Mouse (Mus musculus) T-helper 17 cell (primary cell): ENCODE measurements around the gene Apopt1.

Experiments
- in situ Hi-C, 2 experiments: fragments of 300-600 bp; cut with MboI, MseI; formaldehyde crosslinking; loops; 1 replicate in 1 of 2; 2 replicates in 1 of 2; pipeline ENCODE4 v1.15.1; 2025; ENCODE audit warnings: high pct_unique_total_duplicates in 2 of 2

The Apopt1 gene

DNA sequence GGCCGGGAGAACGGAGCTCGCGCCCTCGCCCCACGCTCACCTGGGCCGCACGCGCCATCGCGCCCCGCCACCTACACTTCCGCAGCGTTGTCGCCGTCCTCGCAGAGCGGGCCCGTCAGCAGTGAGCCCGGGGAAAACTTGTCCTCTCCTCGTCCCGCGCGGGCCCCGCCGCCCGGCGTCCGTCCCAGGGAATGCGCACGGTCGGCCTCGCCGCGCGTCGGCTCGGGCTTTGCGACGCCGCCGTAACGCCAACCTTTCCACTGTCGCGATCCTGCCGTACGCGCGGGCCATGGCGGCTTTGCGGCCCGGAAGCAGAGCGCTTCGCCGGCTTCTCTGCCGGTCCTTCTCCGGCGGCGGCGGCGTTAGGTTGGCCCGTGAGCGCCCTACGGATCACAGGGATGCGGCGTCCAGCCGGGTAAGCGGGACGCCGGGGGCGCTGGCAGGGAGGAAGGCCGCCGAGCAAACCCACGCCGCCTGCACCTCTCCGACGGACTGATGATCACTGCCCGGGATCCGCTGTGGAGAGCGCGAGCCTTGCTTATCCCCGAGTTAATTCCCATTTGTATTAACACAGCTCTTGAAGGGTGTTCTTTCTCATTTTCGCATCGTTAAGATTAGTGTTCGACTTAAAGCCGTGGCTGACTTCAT is at the start of gene Apopt1, which contains the start of gene Bag5:
Apopt1 (plus strand) TSS at position 258 of the 648 bp plus-strand sequence.
Bag5 (minus strand) TSS at position 254 of the 648 bp plus-strand sequence.
- in situ Hi-C loops = loop anchor here in 1 of 2 experiments (10.0 kb wide), 1 partner anchor 48 kb away; no protein-coding TSS in a partner anchor

DNA sequence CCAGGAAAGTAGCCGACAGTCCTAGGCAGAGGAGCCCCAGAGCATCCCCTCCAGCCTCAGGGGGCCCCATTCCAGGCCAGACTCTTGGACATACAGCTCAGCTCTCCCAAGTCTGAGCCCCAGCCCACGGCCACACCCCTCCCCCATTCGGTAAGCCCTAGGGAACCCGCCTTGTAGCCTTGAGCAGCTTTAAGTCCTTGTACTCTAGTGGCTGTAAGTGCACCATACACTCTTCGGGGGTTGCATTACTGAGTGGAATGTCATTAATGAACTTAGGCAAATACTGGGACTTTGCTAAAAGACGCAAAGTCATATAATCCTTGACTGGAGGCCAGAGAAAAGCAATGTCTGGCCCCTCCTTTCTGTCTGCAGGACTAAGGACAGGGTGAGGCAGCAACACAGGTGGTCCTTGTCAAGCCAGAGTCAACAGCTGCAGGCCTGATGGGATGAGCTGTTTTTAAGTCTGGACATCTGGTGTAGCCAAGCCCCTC is 48.9 kb upstream of the Apopt1 start:
- in situ Hi-C loops = loop anchor here in 1 of 2 experiments (10.0 kb wide), 1 partner anchor 51 kb away; the partner anchor contains the start of genes Apopt1 and Bag5

DNA sequence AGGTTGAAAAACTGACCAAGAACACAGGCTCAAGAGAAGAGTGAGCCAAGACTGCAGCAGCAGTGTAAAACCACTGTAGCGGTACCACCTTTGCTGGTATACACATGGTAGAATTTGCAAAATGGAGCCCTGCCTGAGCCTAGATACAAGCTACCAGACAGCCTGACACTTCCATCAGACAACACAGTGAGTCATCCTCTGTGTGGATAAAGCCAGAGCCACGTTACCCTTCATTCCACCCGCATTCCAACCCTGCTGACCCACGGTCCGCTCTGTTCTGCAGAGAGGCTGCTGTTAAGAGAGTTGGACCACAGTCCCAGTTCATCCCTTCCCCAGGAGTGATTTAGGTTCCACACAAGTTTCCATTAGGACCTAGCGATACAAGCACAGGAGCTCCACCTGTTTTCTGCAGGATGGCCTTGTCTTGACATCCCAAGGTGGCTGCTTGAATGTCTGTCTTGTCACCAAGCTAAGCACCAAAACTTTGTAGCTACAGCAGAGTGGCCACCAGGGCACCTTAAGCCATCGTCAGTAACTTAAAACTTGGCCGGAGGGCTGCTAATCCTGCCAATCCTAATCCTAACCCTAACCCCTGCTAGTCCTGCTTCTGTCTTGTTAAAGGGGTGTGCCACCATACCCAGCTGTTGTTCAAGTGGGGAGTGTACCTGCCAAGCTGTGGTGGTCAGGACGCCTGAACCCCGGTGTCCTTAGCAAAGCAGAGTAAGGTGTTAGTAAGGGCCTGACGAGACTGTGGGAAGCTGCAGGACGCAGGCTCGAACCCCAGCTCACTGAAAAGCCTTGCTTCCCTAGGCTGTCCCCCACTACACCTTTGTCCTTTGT is 47.8 kb upstream of the Apopt1 start:
- in situ Hi-C loops = loop anchor here in 1 of 2 experiments (5.0 to 10.0 kb wide), 2 partner anchors 50 to 67 kb away; partner anchors contain the start of genes Apopt1 and Bag5

DNA sequence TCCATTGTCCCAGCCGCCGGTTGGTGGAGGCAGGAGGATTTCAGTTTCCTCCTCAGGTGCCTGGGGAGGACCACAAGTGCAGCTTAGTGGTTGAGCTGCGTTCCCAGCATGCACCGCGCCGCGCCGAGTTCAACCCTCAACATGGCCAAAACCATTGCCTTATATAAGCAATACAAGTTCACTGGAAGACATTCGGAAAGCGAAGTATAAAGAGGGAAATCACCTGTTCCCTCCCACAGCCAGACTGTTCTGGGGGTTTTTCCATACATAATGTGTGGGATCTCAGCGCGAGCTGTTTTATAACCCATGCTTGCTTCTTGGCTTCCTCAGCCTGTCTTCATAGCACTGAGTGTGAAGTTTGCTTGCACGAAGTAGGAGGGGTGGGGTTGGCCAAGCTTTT is 46.7 kb upstream of the Apopt1 start:
- in situ Hi-C loops = loop anchor here in 1 of 2 experiments (5.0 to 10.0 kb wide), 2 partner anchors 48 to 66 kb away; partner anchors contain the start of genes Apopt1 and Bag5

DNA sequence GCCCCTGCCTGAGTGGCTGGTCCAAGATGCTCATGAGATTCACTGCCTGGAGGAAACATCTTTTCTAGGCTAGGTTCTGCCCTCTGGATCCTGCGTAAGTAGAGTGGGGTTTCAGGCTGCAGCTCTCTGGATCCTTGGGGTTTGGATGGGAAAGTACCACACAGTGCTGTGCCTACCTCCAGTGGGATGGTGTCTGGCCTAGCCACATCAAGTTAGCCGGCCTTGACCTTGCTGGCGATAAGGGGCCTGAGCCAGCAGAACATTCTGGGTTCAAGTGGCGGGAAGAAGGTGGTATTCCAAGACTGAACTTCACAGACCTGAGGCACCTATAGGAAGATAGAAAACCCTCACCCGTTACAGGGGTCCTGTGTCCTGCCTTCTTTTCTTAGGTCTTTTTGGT is 45.6 kb upstream of the Apopt1 start:
- in situ Hi-C loops = loop anchor here in 1 of 2 experiments (5.0 to 10.0 kb wide), 2 partner anchors 47 to 65 kb away; partner anchors contain the start of genes Apopt1 and Bag5

DNA sequence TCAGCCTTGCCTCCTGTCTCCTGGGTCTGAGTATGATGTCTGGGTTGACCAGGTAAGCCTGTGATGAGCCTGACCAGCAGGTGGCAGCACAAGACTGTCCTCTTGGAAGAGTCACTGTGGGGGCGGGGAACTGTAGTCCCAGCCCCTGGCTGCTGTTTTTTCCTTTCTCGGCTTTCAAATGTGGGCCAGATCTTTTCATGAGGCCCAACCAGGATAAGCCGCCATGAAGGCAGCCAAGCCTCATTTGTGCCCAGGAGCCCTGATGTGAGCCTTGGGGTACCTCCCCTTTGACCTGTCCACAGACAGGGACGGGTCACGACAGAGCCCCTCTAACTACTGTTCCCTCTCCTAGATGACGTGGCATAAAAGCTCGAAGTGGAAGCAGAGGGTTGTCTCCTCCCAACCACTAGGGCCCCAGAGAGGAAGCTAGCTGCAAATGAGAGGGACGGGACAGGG is 44.6 kb upstream of the Apopt1 start:
- in situ Hi-C loops = loop anchor here in 1 of 2 experiments (5.0 to 10.0 kb wide), 2 partner anchors 46 to 64 kb away; partner anchors contain the start of genes Apopt1 and Bag5

DNA sequence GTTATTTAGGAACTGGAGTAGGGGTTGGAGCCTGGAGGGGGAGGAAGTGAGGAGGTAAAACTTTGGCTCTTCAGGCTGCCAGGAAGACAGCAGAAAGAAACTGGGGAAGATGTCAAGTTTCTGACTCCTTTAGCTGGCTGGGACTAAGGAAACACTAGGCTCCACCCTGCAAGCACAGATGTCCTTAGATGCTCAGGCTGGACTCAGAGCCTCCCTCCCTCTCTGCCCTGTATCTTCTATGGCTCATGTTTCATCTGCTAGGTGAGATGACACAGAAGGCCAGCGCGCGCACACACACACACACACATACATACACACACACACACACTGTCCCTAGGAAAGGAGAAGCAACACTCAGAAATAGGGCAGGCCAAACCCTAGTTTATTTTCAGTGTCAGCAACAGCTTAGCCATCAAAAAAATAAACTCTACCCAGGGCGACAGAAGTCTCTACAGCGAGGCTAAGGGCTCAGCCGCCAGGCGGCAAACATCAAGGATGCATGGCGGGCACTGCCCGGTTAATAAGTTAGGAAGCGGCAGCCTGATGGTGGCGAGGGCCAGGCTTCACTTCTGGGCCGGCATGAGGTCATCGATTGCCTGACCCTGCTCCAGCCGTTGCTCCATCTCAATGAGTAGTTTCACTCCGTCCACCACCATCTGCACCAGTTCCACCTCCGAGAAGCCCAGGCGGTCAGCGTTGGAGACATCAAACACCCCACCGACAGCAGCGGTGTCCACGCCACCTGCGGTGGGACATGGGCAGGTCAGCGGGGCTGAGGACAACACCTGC is 43.9 kb upstream of the Apopt1 start:
- in situ Hi-C loops = loop anchor here in 1 of 2 experiments (5.0 to 10.0 kb wide), 2 partner anchors 46 to 63 kb away; partner anchors contain the start of genes Apopt1 and Bag5

DNA sequence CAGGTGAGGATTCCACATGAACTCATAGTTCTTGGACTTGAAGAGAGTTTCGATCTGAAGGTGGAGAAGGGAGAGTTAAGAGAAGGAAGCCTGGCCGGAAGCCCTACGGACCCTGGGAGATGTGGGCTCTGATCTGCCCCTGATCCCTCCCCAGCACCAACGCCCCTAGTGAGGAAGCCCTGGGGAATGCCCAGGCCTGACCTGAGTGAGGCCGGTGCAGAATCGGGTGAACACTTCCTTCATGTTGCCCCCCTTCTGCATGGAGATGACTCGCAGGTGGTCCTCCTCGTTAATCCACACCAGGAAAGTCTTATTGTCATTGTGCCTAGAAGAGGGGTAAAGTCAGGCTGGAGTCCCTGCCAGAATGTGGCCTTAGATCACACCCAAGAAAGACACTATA is 43.1 kb upstream of the Apopt1 start:
- in situ Hi-C loops = loop anchor here in 1 of 2 experiments (5.0 to 10.0 kb wide), 2 partner anchors 45 to 62 kb away; partner anchors contain the start of genes Apopt1 and Bag5

DNA sequence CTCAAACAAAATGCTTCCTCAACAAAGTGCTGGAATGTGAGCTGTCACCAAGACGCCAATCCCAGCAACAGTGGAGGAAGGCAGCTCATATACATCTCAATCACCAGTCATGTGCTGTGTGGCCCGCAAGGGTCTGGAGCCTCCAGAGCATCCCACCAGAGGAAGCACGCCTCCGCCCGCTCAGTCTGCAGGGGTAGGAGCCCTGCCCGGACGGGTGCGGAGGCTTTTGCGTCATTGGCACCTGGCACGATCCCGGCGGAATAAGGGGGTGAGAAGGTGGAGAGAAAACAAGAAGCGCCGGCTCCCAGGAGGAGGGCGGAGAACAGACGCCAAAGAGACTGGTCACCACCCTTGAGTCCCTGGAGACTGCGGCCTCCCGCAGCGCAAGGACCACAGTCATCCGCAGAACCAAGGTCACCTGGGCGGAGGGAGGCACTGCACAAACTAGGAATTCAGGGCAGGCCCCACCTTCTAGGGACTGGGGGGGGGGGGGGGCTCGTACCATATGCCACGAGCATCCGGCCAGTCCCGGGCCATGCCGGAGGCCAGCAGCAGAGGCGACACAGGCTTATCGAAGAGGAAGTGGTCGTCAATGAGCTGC is 42.6 kb upstream of the Apopt1 start:
- in situ Hi-C loops = no loop called here

DNA sequence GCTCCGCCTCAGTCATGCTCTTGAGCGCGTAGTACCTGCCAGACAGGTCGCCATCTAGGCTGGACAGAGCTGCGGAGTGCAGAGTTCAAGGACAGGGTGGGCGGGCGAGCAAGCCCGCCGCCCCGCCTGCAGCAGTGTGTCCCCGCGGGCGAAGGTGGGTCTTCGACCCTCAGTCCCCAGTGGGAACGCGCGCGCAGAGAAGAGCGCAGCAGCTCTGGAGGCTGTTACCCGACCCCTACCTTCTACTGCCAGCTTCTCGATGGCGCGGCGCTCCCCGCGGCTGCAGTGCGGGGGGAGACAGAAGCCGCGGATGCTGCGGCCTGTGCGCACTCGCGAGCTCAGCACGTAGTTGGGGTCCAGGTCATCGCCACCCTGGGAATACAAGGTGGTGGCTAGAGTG is 42.1 kb upstream of the Apopt1 start:
- in situ Hi-C loops = no loop called here

DNA sequence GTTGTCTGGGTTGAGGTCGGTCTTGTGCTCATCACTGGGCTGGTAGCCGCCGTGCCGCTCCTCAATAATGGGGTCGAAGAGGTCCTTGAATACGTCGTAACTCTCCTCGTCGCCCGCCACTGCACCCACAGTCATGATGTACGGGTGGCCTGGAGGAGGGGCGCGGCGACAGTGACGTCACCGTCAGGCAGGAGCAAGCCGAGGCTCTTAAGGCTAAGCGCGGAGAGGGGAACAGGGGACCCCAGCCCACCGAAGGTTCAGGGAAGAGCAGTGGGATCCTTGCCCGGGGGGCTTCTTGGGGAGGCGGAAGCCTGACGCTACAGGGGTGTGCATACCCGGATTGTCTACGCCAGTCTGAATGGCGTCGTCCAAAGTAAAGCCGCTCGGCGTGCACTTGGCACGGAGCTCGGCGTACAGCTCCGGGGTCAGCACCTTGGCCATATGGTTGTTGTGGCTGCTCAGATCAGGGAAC is 41.6 kb upstream of the Apopt1 start:
- in situ Hi-C loops = no loop called here

DNA sequence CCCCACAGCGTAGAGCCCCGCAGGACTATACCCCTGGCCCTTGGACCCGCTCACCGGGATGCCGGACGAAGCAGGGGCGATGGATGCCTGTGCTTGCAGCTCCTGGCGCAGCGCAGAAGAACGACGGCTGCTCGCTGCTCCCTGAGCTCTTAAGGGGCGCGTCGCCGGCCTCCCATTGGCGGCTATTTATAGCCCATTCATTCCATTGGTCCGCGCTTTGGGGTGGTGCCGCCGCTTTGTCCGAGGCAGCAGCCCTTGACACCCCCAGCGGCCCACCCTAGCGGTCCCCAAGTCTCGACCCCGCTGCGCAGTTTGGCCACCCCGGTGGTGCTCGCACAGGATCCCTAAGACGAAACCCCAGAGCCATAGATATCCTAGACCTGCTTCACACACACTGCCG is 40.9 kb upstream of the Apopt1 start, which contains the start of gene Ckb:
Ckb (minus strand) TSS at position 163 of the 400 bp plus-strand sequence.
- in situ Hi-C loops = no loop called here

DNA sequence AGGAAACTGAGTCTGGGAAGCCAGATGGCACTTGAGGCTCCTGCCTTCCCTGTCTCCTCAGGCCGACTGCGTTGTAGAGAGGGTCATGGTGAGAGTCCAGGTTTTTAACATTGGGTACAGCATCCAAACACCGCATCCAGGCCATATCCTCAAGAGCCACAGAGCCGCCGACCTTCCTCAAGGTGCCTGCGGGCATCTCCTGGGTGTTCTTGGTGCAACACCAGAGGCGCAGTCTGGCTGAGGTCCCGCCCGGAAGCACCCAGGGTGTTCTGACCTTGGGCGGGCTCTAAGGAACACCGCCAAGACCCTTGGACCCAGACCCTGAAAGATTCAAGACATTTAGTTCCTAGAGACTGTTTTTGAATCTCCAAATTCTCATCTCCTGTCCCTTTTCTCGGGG is 40.5 kb upstream of the Apopt1 start:
- in situ Hi-C loops = no loop called here

DNA sequence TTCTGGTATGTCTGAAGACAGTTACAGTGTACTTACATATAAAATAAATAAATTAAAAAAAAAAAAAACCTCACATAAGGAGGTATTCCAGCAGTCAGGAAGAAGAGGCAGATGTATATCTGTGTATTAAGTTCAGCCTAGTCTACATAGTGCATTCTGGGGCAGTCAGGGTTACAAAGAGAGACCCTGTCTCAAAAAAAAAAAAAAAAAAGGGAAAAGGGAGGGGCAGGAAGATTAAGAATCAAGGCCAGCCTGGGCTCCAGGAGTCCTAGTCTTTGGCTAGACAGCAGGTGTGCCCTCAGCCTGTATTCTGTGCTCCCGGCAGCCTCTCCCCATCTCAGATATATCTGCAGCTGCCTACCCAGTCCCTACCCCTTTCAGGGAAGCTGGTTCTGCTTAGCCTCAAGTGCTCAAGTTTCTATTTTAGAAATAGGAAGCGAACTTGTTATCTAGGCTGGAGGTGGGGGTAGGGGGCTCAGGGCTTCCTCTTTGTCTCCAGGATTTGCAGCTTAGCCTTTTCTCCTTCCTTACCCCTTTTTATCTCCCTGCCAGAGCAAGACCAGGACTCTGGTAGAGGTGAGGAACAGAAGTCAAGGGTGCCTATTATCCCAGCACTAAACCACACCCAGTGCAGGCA is 38.1 kb upstream of the Apopt1 start:
- in situ Hi-C loops = no loop called here

DNA sequence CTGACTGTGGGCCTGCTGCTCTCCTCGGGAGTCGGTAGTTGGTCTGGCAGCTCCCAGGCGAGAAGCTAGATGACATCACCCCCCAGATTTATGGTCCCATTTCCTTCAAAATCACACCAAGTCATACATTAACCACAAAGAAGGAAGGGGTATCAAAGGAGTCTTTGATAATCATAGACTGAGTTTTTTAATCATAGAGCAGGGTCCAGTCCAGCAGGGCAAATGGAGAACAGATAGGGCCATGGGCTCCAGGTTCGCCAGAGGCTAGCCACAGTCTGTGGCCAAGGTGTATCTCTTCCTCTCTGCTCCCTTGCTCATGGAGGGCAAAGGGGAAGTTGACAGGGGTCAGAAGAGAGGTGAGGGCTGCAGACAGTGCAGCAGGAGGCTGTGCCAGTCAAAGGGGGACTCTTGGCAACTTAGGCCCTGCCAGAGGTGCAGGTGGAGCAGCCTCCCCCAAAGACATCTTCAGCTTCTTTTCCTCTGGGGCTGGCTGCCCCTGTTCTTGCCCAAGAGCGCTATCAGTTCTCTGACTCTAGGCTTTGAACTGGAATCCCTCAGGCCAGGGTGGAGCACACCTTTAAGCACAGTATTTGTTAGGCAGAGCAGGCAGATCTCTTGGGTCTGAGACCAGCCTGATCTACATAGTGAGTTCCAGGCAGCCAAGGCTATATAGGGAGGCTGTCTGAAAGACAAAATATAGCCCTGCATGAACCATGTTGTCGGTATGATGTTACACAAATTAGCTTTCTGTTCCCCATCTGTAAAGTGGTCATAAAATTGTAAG is 37.1 kb upstream of the Apopt1 start:
- in situ Hi-C loops = no loop called here

DNA sequence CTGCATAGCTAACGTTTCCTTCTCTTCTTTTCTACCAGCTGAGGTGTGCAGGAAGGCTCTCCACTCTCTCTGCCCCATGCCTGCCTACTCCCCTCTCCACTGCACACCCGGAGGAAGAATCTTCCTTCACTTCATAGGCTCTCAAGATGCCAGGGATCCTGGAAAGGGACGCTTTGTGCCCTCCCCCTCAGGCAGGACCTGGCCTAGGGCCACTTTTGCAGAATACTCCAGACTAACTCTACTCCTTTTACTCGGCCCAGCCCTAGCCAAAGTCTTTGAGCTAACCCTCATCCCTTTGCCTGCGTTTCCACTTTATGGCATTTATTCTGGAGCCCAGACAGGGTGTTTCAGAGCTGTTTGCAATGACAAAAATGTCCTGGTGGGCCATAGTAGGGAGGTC is 35.6 kb upstream of the Apopt1 start:
- in situ Hi-C loops = no loop called here

DNA sequence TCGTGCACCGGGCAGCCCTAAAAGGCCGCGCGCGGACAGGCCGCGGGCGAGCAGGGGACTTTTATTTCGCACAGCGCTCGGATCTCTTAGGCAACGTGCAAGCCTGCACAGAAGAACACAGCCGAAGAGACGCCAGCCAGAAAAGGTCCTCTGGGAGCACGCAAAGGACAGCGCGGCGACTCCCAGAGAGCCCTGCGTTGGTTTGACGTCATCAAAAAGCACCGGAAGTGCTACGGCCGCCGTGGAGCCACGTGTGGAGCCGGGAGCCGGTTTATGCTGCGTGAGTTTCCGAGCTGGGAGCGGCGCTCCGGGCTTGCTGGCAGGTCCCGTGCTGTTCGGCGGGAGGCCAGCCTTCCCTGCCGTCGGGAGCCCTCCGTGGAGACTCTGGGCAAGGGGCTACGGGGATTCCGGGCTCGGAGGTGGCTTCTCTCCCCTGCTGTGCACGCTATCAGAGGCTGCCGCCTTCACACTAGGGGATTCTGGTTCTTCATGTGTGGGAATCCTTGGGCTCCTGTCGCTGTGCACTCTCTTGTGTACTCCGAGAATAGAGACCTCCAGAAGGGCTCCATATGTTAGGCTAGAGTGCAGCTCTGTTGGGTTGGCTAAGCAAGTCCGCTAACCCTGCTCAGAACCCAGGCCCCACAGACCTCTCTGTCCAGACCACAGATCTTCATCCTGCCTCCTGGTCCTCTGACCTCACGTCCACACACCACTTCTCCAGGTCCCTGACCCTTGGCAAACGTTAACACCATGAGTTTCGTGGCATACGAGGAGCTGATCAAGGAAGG is 35.0 kb upstream of the Apopt1 start, which contains the start of gene Trmt61a:
Trmt61a (plus strand) TSS at position 224 of the 788 bp plus-strand sequence.
- in situ Hi-C loops = no loop called here

DNA sequence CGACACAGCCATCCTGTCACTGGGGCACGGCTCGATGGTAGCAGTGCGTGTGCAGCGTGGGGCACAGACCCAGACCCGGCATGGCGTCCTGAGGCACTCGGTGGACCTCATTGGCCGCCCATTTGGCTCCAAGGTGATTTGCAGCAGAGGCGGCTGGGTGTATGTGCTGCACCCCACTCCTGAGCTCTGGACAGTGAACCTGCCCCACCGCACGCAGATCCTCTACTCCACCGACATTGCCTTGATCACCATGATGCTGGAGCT is 34.5 kb upstream of the Apopt1 start:
- in situ Hi-C loops = no loop called here
